Mouse (Mus musculus) ZHBTc4 (cell line): ENCODE measurements at regions not wholly inside any gene's neighbourhood (a gene's known extent, or its start where the extent isn't known, plus 50 kb on each side); places are given as distances from the start of the nearest gene placed in this dataset.
"Not testable (repeated sequence)": the region's sequence is repeated elsewhere in the genome, so short reads cannot be mapped to it uniquely, and the experiment has no call there.

ENCODE experiments used
- DNase-seq: peaks from one replicate; pipeline ENCODE4 v3.0.0-alpha.2; 2011; ENCODE audit warnings: low read depth, low spot score

- no peak for DNase-seq
Measured at GRCm38 (mm10) chr12:77089624-77090278, 127.8 kb upstream of the Max start.

- no peak for DNase-seq
Measured at GRCm38 (mm10) chr12:77088452-77088851, 126.5 kb upstream of the Max start.

- not testable (repeated sequence) for DNase-seq
Measured at GRCm38 (mm10) chr12:77086931-77087330, 124.9 kb upstream of the Max start.

GRCm38 (mm10) chr12:77085894-77086293 lies 123.9 kb upstream of the Max start:
- no peak for DNase-seq

- DNase-seq = no peak
Measured at GRCm38 (mm10) chr12:77085244-77085643, 123.2 kb upstream of the Max start.

- no peak for DNase-seq
Measured at GRCm38 (mm10) chr12:77084744-77085143, 122.7 kb upstream of the Max start.

- no peak for DNase-seq
Measured at GRCm38 (mm10) chr12:77084343-77084742, 122.3 kb upstream of the Max start.

- DNase-seq = no peak
Measured at GRCm38 (mm10) chr12:77083760-77084159, 121.8 kb upstream of the Max start.

GRCm38 (mm10) chr12:77081774-77082173 lies 119.8 kb upstream of the Max start:
- no peak for DNase-seq

- DNase-seq = no peak
Measured at GRCm38 (mm10) chr12:77079481-77079880, 117.5 kb upstream of the Max start.

GRCm38 (mm10) chr12:77076678-77077077 lies 114.7 kb upstream of the Max start:
- DNase-seq = no peak

- DNase-seq = no peak
Measured at GRCm38 (mm10) chr12:77074602-77075001, 112.6 kb upstream of the Max start.

- DNase-seq = no peak
Measured at GRCm38 (mm10) chr12:77071700-77072099, 109.7 kb upstream of the Max start.

GRCm38 (mm10) chr12:77067938-77068337 lies 105.9 kb upstream of the Max start:
- DNase-seq = no peak

GRCm38 (mm10) chr12:77067115-77067514 lies 105.1 kb upstream of the Max start:
- DNase-seq = no peak

GRCm38 (mm10) chr12:77065645-77066512 lies 103.9 kb upstream of the Max start:
- DNase-seq = no peak

- DNase-seq = peak; percentile 73
Measured at GRCm38 (mm10) chr12:77064048-77064447, 102.0 kb upstream of the Max start.

- no peak for DNase-seq
Measured at GRCm38 (mm10) chr12:77061562-77061847, 99.5 kb upstream of the Max start.

GRCm38 (mm10) chr12:77060766-77061561 lies 99.0 kb upstream of the Max start:
- no peak for DNase-seq

- DNase-seq = peak; percentile 54
Measured at GRCm38 (mm10) chr12:77060060-77060695, 98.2 kb upstream of the Max start.

- no peak for DNase-seq
Measured at GRCm38 (mm10) chr12:77059679-77060059, 97.7 kb upstream of the Max start.

GRCm38 (mm10) chr12:77058596-77059190 lies 96.7 kb upstream of the Max start:
- no peak for DNase-seq
